Mouse (Mus musculus): ENCODE data around the gene Psma6.

- TF ChIP-seq CTCF (IDR thresholded peaks at IDR 0.05; ENCODE audit: extremely low read depth, insufficient read length, insufficient replicate concordance, low read depth, low read length) (no peak), POLR2A (IDR thresholded peaks at IDR 0.05; ENCODE audit: low read depth, low read length) (no peak)
Observed at GRCm38 (mm10) chr12:55407888-55408287, 23.9 kb downstream of the Psma6 start.

Measured in small intestine, adult 2 months (tissue).